Mouse (Mus musculus) embryonic fibroblast, embryonic 13.5 days (primary cell): ENCODE measurements around the gene Agtrap.

Source experiments
- CTCF ChIP-seq: IDR thresholded peaks from 2 replicates; pipeline ENCODE4 v1.5.1; 2011; ENCODE audit warnings: mild to moderate bottlenecking, control low read depth, low read length, moderate library complexity, borderline replicate concordance; ENCODE audit not compliant: insufficient read depth
- POLR2A ChIP-seq: IDR thresholded peaks from 2 replicates; pipeline ENCODE4 v1.6.1; 2011; ENCODE audit warnings: low read depth, mild to moderate bottlenecking, control low read depth, low read length, moderate library complexity

- TF ChIP-seq CTCF: no peak
- no peak for TF ChIP-seq POLR2A
Measured at GRCm38 (mm10) chr4:148054961-148055695, 32.7 kb downstream of the Agtrap start.
